ENCODE assay signal across 9 mouse cellular contexts in the genomic region with DNA sequence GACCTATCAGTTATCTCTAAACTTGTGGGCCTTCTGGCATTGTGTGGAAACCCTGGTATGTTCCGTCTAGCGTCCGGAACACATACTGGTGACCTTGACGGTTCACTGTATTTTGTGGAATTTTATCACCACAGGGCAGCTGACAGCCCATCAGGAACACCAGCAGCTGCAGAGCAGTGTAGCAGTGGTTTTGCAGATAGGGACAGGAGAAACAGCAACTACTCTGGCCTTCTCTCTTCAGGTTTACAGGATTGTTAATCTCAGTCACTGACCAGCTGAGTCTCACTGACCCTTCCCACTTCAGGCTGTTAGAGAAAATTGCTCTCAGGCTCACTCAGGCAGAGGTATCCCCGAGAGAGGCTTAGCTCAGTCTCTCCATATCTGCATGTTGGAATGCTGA.
DNase-seq lines count a peak whose midpoint lies in the region; ATAC-seq and TF ChIP-seq lines count a peak whose summit lies in the region.
"Had no signal": no experiment of that assay in that cellular context is flagged by ENCODE, and none has a peak within 500 bp of the region (broad histone marks: within the 10 kb centered on the region; RNA-seq: fewer than 3 reads in every experiment).

No protein-coding gene starts in this region.

- WGBS in heart, embryonic 14.5 days = 2% methylated on average over 5 of the region's 5 CpGs
- WGBS in limb, embryonic 14.5 days = 36% methylated on average over 5 of the region's 5 CpGs
- 48% methylated on average over 5 of the region's 5 CpGs for WGBS in olfactory bulb, adult 2 months

- H3K4me2 ChIP-seq in heart, embryonic 14.5 days (ENCODE audit: low read length) = peak overlapping the region; percentile 10; the same call in 1 of the 2 replicates
- H3K4me2 ChIP-seq in limb, embryonic 14.5 days (replicated peaks; ENCODE audit: low read depth, low read length, severe bottlenecking) = no peak overlapping the region
- H3K4me2 ChIP-seq: embryonic facial prominence, embryonic 15.5 days had no signal

- no peak for TF ChIP-seq POLR2A in limb, embryonic 14.5 days (IDR thresholded peaks at IDR 0.05; ENCODE audit: borderline replicate concordance, extremely low read depth, insufficient read depth, insufficient read length)
- no peak for TF ChIP-seq POLR2A in olfactory bulb, adult 2 months (IDR thresholded peaks at IDR 0.05; ENCODE audit: insufficient read depth, low read depth, low read length)

- peak overlapping the region; percentile 95 to 96 for H3K27ac ChIP-seq in heart, embryonic 14.5 days (replicated peaks in 1 of 2; ENCODE audit: control insufficient read depth in 1 of 2, insufficient read depth in 1 of 2, low read depth in 2 of 2, low read length in 2 of 2)
- H3K27ac ChIP-seq in limb, embryonic 14.5 days (replicated peaks; ENCODE audit: low read depth, low read length) = no peak overlapping the region
- H3K27ac ChIP-seq in olfactory bulb, adult 2 months (ENCODE audit: insufficient read depth, low read depth, low read length) = peak overlapping the region; percentile 55; the same call in 1 of the 2 replicates
- H3K27ac ChIP-seq: embryonic facial prominence, embryonic 15.5 days had no signal

- H3K9ac ChIP-seq in heart, embryonic 14.5 days (ENCODE audit: low read length) = no peak overlapping the region; the same call in 1 of the 2 replicates
- no peak overlapping the region for H3K9ac ChIP-seq in limb, embryonic 14.5 days (ENCODE audit: low read depth, low read length, severe bottlenecking)
- H3K9ac ChIP-seq: embryonic facial prominence, embryonic 15.5 days had no signal

- H3K9me3 ChIP-seq in megakaryocyte, embryonic 14.5 days = no peaks in the 10 kb centered on the region
- no peaks in the 10 kb centered on the region for H3K9me3 ChIP-seq in heart, embryonic 14.5 days (ENCODE audit: control insufficient read depth, low read length)
- no peaks in the 10 kb centered on the region for H3K9me3 ChIP-seq in limb, embryonic 14.5 days (ENCODE audit: control insufficient read depth, low read length)
- H3K9me3 ChIP-seq: embryonic facial prominence, embryonic 15.5 days had no signal

- ATAC-seq in megakaryocyte, adult 5-6 weeks (ENCODE audit: poor library complexity, severe bottlenecking) = no peak
- peak; percentile 89 for ATAC-seq in heart, embryonic 14.5 days (ENCODE audit: insufficient number of reproducible peaks, insufficient read depth, low FRiP score, low read depth)
- ATAC-seq in limb, embryonic 14.5 days (ENCODE audit: low FRiP score, low read depth) = peak; percentile 23; the same call in 1 of the 2 replicates

- peak overlapping the region; percentile 42 for H3K4me3 ChIP-seq in megakaryocyte, embryonic 14.5 days (replicated peaks)
- H3K4me3 ChIP-seq in heart, embryonic 14.5 days (ENCODE audit: control insufficient read depth in 1 of 2, insufficient read depth in 1 of 2, low read depth in 1 of 2, low read length in 2 of 2) = no peak overlapping the region
- no peak overlapping the region for H3K4me3 ChIP-seq in limb, embryonic 14.5 days (replicated peaks; ENCODE audit: low read length)
- H3K4me3 ChIP-seq in olfactory bulb, adult 2 months (ENCODE audit: insufficient read depth, low read depth, low read length) = no peak overlapping the region
- H3K4me3 ChIP-seq: embryonic facial prominence, embryonic 15.5 days had no signal

- DNase-seq in limb, embryonic 14.5 days (ENCODE audit: low spot score) = no peak
- no peak for DNase-seq in thymus, postnatal 25 days
- no peak for DNase-seq in gastrocnemius, adult 18-20 months (ENCODE audit: low spot score)
- no peak for DNase-seq in cerebellum, postnatal 36 days

- H3K27me3 ChIP-seq in megakaryocyte, embryonic 14.5 days (replicated peaks) = no peaks in the 10 kb centered on the region
- H3K27me3 ChIP-seq in heart, embryonic 14.5 days (ENCODE audit: control insufficient read depth, insufficient read depth, low read length) = no peaks in the 10 kb centered on the region
- no peaks in the 10 kb centered on the region for H3K27me3 ChIP-seq in limb, embryonic 14.5 days (ENCODE audit: control insufficient read depth, insufficient read depth, low read length)
- H3K27me3 ChIP-seq: embryonic facial prominence, embryonic 15.5 days had no signal

- TF ChIP-seq CTCF in olfactory bulb, adult 2 months (IDR thresholded peaks at IDR 0.05; ENCODE audit: insufficient read depth, low read depth, low read length) = no peak

- peaks cover 72% of the 10 kb centered on the region for H3K4me1 ChIP-seq in megakaryocyte, embryonic 14.5 days
- peaks cover 26 to 79% of the 10 kb centered on the region in 2 experiments for H3K4me1 ChIP-seq in heart, embryonic 14.5 days (ENCODE audit: control insufficient read depth in 2 of 2, insufficient read depth in 2 of 2, low read length in 2 of 2)
- H3K4me1 ChIP-seq in limb, embryonic 14.5 days (ENCODE audit: control insufficient read depth, insufficient read depth, low read length) = peaks cover 20% of the 10 kb centered on the region
- peaks cover 13% of the 10 kb centered on the region for H3K4me1 ChIP-seq in olfactory bulb, adult 2 months (ENCODE audit: control insufficient read depth, insufficient read depth, low read length)

- no peaks in the 10 kb centered on the region for H3K36me3 ChIP-seq in megakaryocyte, embryonic 14.5 days (replicated peaks; ENCODE audit: low read length)
- 0 out of 2 replicates have a peak, but pooled peaks cover 9% of the 10 kb centered on the region for H3K36me3 ChIP-seq in heart, embryonic 14.5 days (ENCODE audit: control insufficient read depth, insufficient read depth, low read length)
- no peaks in the 10 kb centered on the region for H3K36me3 ChIP-seq in limb, embryonic 14.5 days (ENCODE audit: control insufficient read depth, insufficient read depth, low read length)
- H3K36me3 ChIP-seq: embryonic facial prominence, embryonic 15.5 days had no signal
